Mouse (Mus musculus) limb, embryonic 13.5 days (tissue): ENCODE results near the gene Togaram1. TPM values are rescaled to one million over a fixed set of nuclear protein-coding genes. Genes with fewer than 3 reads are reported as not detected.

Experiments used
- ATAC-seq: fragments of 200-750 bp; cut with Nextera tagmentation; 2 replicates; pipeline ENCODE4 v1.8.0; 2017; ENCODE audit warnings: low read depth, moderate number of reproducible peaks, moderate TSS enrichment; ENCODE audit not compliant: low FRiP score
- H3K27ac ChIP-seq: fragments of 300-500 bp; sonication (generic); 2 replicates; pipeline ENCODE4 v1.5.1; 2015; ENCODE audit warnings: inconsistent platforms, mild to moderate bottlenecking, moderate library complexity
- H3K27me3 ChIP-seq: fragments of 300-500 bp; sonication (generic); 2 replicates; pipeline ENCODE4 v1.6.1; 2015; ENCODE audit warnings: mild to moderate bottlenecking, inconsistent platforms
- H3K36me3 ChIP-seq: fragments of 300-500 bp; sonication (generic); 2 replicates; pipeline ENCODE4 v1.6.1; 2015; ENCODE audit warnings: inconsistent platforms, mild to moderate bottlenecking, moderate library complexity
- H3K4me1 ChIP-seq: fragments of 300-500 bp; sonication (generic); 2 replicates; pipeline ENCODE4 v1.6.1; 2015; ENCODE audit warnings: inconsistent platforms
- H3K4me2 ChIP-seq: fragments of 300-500 bp; sonication (generic); replicated peaks from 2 replicates; pipeline ENCODE4 v1.6.1; 2015; ENCODE audit warnings: inconsistent platforms, mild to moderate bottlenecking, moderate library complexity
- H3K4me3 ChIP-seq: fragments of 300-500 bp; sonication (generic); 2 replicates; pipeline ENCODE4 v1.5.1; 2015; ENCODE audit warnings: moderate library complexity, mild to moderate bottlenecking, inconsistent platforms
- H3K9ac ChIP-seq: fragments of 300-500 bp; sonication (generic); 2 replicates; pipeline ENCODE4 v1.6.1; 2015; ENCODE audit warnings: mild to moderate bottlenecking, inconsistent platforms
- H3K9me3 ChIP-seq: fragments of 300-500 bp; sonication (generic); 2 replicates; pipeline ENCODE4 v1.6.1; 2016; ENCODE audit warnings: inconsistent platforms
- WGBS: fragments of 180-500 bp; shearing (Covaris S2); methylation state at CpG from one replicate; pipeline ENCODE4 v1.1.7; 2015; 5-methylcytosine and 5-hydroxymethylcytosine counted together
- polyA plus RNA-seq: library from polyadenylated mRNA; unstranded; fragments of >200 nt; fragmentation: Nextera tagmentation; extraction: Ambion mirVana; gene quantifications from 2 replicates; pipeline ENCODE4 v1.2.1, GENCODE M21; 2015

The Togaram1 gene
- polyA plus RNA-seq, 1 experiment from 2014 or later, result 28.7 TPM

DNA sequence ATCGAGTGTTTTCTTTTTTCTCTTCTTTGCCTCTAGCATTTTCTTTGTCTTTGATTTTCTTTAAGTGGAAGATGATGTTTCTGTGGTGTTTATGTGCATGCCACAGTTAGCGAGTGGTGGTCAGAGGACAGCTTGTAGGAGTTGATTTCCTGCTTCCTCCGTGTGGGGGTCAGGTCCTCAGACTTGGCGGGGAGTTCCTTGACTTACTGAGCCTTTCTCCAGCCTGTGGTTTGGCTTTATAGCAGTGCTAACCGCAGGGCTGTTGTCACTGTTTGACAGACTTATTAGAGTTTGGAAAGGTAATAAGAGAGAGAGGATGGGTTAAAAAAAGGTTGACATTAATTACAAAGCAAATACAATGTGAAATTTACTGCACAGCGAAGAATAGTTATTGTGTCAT is 10.0 kb downstream of the Togaram1 start:
- 41% methylated on average over 6 of the region's 6 CpGs for WGBS
- Histone ChIP-seq H3K4me1 (peaks cover 18% of the 10 kb centered on the region), H3K27ac (no peak overlapping the region), H3K4me2 (no peak overlapping the region), H3K4me3 (no peak overlapping the region), H3K27me3 (no peaks in the 10 kb centered on the region), H3K9ac (no peak overlapping the region), H3K36me3 (peaks cover 31% of the 10 kb centered on the region), H3K9me3 (no peaks in the 10 kb centered on the region)
- ATAC-seq, result no peak

DNA sequence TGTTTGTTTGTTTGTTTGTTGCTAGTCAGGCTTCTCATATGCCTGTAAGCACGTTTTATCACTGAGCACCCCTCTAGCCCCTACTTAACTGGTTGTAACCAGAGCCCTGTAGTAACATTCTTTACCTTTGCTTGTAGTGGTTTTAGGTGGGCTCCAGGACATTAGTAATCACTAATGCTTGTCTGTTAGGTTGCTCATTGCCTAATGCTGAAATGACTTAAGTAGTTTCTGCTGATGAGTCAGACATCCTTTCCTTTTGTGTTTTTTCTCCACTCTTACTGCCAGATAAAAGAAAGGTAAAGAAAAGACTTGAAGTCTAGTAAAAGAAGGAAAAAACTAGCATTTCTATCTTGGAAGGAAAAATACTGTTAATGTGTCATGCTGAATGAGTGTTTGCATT is 10.6 kb downstream of the Togaram1 start:
- no peak for ATAC-seq
- H3K4me3 ChIP-seq, result no peak overlapping the region
- H3K9ac ChIP-seq, result no peak overlapping the region
- no peak overlapping the region for H3K4me2 ChIP-seq
- H3K36me3 ChIP-seq, result peaks cover 33% of the 10 kb centered on the region
- no peaks in the 10 kb centered on the region for H3K27me3 ChIP-seq
- H3K4me1 ChIP-seq, result peaks cover 11% of the 10 kb centered on the region
- no peaks in the 10 kb centered on the region for H3K9me3 ChIP-seq
- WGBS, result 28% methylated on average over 1 of the region's 1 CpGs
- H3K27ac ChIP-seq, result no peak overlapping the region

DNA sequence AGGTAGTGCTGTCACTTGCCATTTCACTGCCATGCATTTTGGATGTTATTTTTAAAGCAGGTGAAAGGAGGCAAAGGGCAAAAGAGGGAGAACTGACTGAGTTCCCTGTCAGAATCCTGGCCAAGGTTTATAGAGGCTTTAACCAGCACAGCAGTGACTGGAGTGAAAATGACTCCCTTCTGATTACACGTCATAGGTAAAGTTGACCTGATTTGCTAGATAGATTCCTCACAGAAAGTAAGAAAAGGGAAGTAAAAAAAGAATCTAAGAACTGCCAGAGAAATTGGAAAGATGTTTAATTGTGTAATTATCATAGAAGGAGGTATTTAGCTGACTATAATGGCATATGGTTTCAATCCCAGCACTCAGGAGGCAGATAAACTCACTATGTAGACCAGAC is 11.9 kb downstream of the Togaram1 start:
- no peak overlapping the region for H3K4me2 ChIP-seq
- H3K9me3 ChIP-seq, result no peaks in the 10 kb centered on the region
- H3K9ac ChIP-seq, result no peak overlapping the region
- 81% methylated on average over 1 of the region's 1 CpGs for WGBS
- ATAC-seq, result no peak
- no peak overlapping the region for H3K4me3 ChIP-seq
- H3K27me3 ChIP-seq, result no peaks in the 10 kb centered on the region
- H3K27ac ChIP-seq, result no peak overlapping the region
- peaks cover 36% of the 10 kb centered on the region for H3K36me3 ChIP-seq
- H3K4me1 ChIP-seq, result 0 out of 2 replicates have a peak, but pooled peaks cover 3% of the 10 kb centered on the region

- no peak overlapping the region for H3K4me3 ChIP-seq
- no peaks in the 10 kb centered on the region for H3K9me3 ChIP-seq
- WGBS, result 89% methylated on average over 3 of the region's 3 CpGs
- H3K4me2 ChIP-seq, result no peak overlapping the region
- H3K4me1 ChIP-seq, result no peaks in the 10 kb centered on the region
- no peak overlapping the region for H3K27ac ChIP-seq
- H3K36me3 ChIP-seq, result peaks cover 70% of the 10 kb centered on the region
- no peaks in the 10 kb centered on the region for H3K27me3 ChIP-seq
- no peak for ATAC-seq
- H3K9ac ChIP-seq, result no peak overlapping the region
These were observed 42.1 kb downstream of the Togaram1 start for GRCm38 (mm10) chr12:65007725-65008124.

GRCm38 (mm10) chr12:65022842-65023241 is 57.2 kb downstream of the Togaram1 start:
- Histone ChIP-seq H3K27me3 (no peaks in the 10 kb centered on the region), H3K36me3 (peaks cover 6% of the 10 kb centered on the region; the same call in 1 of the 2 replicates), H3K9ac (no peak overlapping the region), H3K27ac (no peak overlapping the region), H3K4me1 (no peaks in the 10 kb centered on the region), H3K9me3 (no peaks in the 10 kb centered on the region), H3K4me2 (no peak overlapping the region), H3K4me3 (no peak overlapping the region)
- ATAC-seq, result no peak
- WGBS, result 96% methylated on average over 6 of the region's 6 CpGs

DNA sequence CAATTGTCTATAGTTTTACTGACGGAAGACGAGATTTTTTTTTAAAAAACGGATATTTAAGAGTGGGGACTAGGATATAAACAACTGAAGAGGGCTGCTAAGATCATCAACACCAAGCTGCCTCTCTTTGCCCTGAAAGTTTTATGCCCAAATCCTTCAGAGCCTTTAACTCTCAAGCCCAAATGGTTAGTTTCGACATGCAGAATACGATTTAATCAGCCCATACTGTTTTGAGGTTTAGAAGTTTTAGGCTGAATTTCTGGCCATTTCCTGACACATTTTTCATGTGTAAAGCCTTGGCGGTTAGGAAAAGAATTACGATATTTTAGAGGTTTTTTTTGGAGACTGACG is 70.2 kb downstream of the Togaram1 start:
- H3K36me3 ChIP-seq, result 0 out of 2 replicates have a peak, but pooled peaks cover 4% of the 10 kb centered on the region
- ATAC-seq, result no peak
- H3K9me3 ChIP-seq, result no peaks in the 10 kb centered on the region
- H3K9ac ChIP-seq, result peak overlapping the region; percentile 94; the same call in 1 of the 2 replicates
- H3K4me1 ChIP-seq, result peaks cover 19% of the 10 kb centered on the region
- 47% methylated on average over 8 of the region's 8 CpGs for WGBS
- no peaks in the 10 kb centered on the region for H3K27me3 ChIP-seq
- peak overlapping the region; percentile 78 for H3K4me2 ChIP-seq
- H3K4me3 ChIP-seq, result peak overlapping the region; percentile 92
- peak overlapping the region; percentile 88; the same call in 1 of the 2 replicates for H3K27ac ChIP-seq

DNA sequence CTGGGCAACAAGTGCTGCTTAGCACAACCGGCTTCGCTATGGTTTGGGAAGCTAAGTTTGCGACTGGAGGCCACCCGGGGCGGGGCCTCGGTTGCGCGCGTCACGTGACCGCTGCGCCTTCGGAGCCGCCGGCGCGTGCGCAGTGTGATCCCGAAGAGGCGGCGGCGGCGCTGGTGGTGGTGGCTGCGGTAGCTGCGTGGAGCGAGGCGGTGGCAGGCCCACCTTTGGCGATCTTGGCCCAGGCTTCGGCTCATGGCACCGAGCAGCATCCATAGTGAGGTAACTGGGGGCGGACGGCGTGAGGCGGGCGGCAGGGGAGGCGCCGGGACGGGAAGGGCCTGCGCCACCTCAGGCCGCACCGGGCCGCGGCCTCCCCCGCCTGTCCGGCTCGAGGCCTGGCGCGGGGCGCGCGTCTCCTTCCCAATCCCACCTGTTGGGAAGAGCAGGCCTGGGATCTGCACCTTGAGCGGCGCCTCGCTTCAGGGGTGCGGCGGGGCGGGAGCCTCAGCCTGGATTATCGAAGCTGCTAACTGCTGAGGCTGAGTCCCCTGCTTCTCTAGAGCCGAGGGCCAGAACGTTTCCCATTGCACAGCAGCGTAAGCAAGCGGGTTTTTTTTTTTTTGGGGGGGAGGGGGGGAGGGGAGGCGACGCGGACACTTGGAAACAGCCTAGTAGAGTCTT is 70.7 kb downstream of the Togaram1 start, which contains the start of gene Prpf39:
Gene Prpf39, plus strand, starts transcription at position 144 of the 681 bp plus-strand sequence.
- Histone ChIP-seq H3K27ac (peak within 1 kb of the TSS; percentile 88), H3K9me3 (no peaks in the 10 kb centered on the region), H3K4me3 (peak within 1 kb of the TSS; percentile 92), H3K4me1 (peaks cover 19% of the 10 kb centered on the region), H3K36me3 (0 out of 2 replicates have a peak, but pooled peaks cover 4% of the 10 kb centered on the region), H3K9ac (peak within 1 kb of the TSS; percentile 94), H3K27me3 (no peaks in the 10 kb centered on the region), H3K4me2 (peak within 1 kb of the TSS; percentile 78)
- ATAC-seq, result peak; percentile 95
- under 1% methylated on average over 60 of the region's 65 CpGs for WGBS

DNA sequence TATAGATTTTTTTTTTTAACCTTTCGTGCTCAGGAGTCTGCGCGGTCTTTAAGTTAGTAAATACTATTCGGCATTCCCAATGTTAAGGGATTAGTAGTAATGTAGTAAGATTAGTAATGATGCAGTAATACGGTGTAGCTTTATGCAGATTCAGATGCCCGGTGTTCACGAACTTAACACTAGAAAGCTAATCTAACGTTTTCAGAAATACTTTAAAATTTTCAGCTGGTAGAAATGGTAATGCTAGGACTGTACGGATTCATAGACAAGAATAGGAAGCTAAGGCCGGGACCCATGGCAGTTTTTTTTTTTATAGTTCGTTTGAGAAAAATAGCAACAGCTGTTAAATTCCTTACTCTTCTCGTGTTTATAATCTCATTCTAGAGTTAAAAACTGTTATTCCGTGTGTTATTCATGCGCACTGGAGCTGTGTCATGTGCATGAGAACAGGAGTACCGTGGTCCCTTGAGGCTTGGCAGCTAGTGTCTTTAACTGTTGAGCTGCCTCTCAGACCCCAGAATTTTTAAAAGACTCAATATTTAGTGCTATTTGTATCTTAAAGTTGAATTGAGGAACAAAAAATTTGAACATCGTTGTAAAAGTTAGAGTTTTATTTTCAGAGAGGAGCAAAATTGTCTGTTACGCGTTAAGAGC is 71.4 kb downstream of the Togaram1 start:
- Histone ChIP-seq H3K4me1 (peaks cover 19% of the 10 kb centered on the region), H3K9me3 (no peaks in the 10 kb centered on the region), H3K27me3 (no peaks in the 10 kb centered on the region), H3K27ac (no peak overlapping the region), H3K36me3 (0 out of 2 replicates have a peak, but pooled peaks cover 4% of the 10 kb centered on the region), H3K4me3 (peak overlapping the region; percentile 92), H3K4me2 (peak overlapping the region; percentile 78), H3K9ac (peak overlapping the region; percentile 94)
- WGBS, result 16% methylated on average over 18 of the region's 18 CpGs
- ATAC-seq, result no peak; the same call in 1 of the 2 replicates

DNA sequence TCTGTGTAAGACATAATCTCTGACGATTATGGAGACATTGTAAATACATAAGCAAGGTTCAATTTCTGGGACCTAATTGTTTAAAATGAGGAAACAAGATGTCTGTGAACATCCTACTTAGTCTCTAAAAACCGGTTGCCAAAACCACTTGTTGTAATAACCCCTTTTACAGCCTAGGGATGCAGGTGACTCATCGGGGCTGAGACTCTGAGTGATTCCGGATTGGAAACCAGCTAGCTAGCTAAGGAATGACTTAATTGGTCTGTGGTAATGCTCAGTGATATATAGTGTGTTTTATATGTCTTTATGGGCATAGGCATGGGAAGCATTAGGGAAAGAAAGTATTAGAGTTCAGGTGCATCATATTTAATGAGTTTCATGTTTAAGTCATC is 71.9 kb downstream of the Togaram1 start:
- H3K4me1 ChIP-seq, result peaks cover 19% of the 10 kb centered on the region
- 12% methylated on average over 4 of the region's 4 CpGs for WGBS
- peaks cover 7% of the 10 kb centered on the region; the same call in 1 of the 2 replicates for H3K36me3 ChIP-seq
- H3K27ac ChIP-seq, result no peak overlapping the region
- H3K4me2 ChIP-seq, result peak overlapping the region; percentile 78
- H3K9me3 ChIP-seq, result no peaks in the 10 kb centered on the region
- no peak for ATAC-seq
- peak overlapping the region; percentile 92 for H3K4me3 ChIP-seq
- H3K27me3 ChIP-seq, result no peaks in the 10 kb centered on the region
- peak overlapping the region; percentile 45; the same call in 1 of the 2 replicates for H3K9ac ChIP-seq

- no peak for ATAC-seq
- H3K4me2 ChIP-seq, result no peak overlapping the region
- H3K4me3 ChIP-seq, result no peak overlapping the region
- H3K9me3 ChIP-seq, result no peaks in the 10 kb centered on the region
- H3K27me3 ChIP-seq, result no peaks in the 10 kb centered on the region
- H3K27ac ChIP-seq, result no peak overlapping the region
- no peak overlapping the region for H3K9ac ChIP-seq
- peaks cover 42% of the 10 kb centered on the region for H3K36me3 ChIP-seq
- no peaks in the 10 kb centered on the region for H3K4me1 ChIP-seq
These were observed 83.2 kb downstream of the Togaram1 start for GRCm38 (mm10) chr12:65048799-65049198.

DNA sequence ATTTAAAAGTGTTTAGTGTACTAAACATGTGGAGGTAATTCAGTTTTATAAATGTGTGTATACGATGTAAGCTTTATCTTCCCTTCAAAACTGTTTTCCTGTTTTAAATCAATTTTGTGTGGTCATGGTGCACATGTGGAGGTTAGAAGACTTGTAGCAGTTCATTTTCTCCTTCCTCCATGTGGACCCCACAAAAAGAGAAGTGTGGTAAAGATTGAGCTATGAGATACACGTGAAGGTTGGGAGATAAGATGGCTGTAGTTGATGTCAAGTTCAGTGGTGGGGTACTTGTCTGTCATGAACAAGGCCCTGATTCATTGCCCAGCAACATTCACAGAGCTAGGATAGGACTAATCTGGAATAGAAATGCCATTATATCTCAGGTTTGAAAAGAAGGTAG is 92.6 kb downstream of the Togaram1 start:
- WGBS, result 74% methylated on average over 2 of the region's 2 CpGs
- ATAC-seq, result no peak
- peaks cover 69% of the 10 kb centered on the region for H3K36me3 ChIP-seq
- H3K9ac ChIP-seq, result no peak overlapping the region
- no peaks in the 10 kb centered on the region for H3K4me1 ChIP-seq
- no peak overlapping the region for H3K4me2 ChIP-seq
- H3K4me3 ChIP-seq, result no peak overlapping the region
- H3K9me3 ChIP-seq, result no peaks in the 10 kb centered on the region
- no peaks in the 10 kb centered on the region for H3K27me3 ChIP-seq
- no peak overlapping the region for H3K27ac ChIP-seq

- Histone ChIP-seq H3K9me3 (no peaks in the 10 kb centered on the region), H3K9ac (no peak overlapping the region), H3K36me3 (peaks cover 72% of the 10 kb centered on the region), H3K27ac (no peak overlapping the region), H3K27me3 (no peaks in the 10 kb centered on the region), H3K4me3 (no peak overlapping the region), H3K4me1 (no peaks in the 10 kb centered on the region), H3K4me2 (no peak overlapping the region)
- no peak for ATAC-seq
These were observed 95.5 kb downstream of the Togaram1 start for GRCm38 (mm10) chr12:65061082-65061481.
